Mouse (Mus musculus) ovary, postnatal 14 days (tissue): ENCODE data around the gene Zcchc13.
"Not testable (repeated sequence)": the region's sequence is repeated elsewhere in the genome, so short reads cannot be mapped to it uniquely, and the experiment has no call there.

Experiments
- DNase-seq: peaks from one replicate; pipeline ENCODE4 v3.0.0; 2022; ENCODE audit warnings: low spot score

The Zcchc13 gene

DNA sequence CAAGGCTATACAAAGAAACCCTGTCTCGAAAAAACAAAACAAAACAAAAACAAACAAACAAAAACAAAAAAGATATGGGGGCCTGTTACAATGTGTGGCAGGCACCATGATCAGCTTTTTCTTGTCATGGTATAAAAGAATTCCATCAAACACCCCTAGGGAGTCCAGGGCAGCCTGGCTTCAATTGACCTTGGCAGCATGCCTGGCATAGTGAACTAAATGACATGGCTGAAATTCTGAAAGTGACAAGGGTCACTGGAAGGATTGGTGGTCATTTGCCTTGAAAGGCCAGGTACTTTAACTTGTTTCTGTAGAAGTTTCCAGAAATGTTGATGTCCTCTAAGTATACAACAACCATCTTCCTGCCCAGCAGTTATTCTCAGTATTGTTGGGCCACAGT is 13.9 kb downstream of the Zcchc13 start:
- DNase-seq, result no peak

DNA sequence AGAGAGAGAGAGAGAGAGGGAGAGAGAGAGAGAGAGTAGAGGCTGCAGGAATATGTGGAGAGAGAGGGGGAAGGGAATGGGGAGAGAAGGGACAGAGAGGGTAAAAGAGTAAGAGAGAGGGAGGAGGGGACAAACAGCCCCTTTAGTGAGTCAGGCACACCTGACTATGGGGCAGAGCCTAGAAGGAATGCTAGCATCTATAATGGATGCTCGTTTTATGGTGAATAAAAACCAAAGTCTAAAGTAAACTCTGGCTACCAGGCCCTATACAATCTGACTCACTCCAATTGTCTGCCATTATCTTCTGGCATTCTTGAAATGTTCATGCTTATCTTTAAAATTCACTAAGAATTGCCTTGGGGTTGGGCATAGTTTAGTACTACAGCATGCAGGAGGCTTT is 21.7 kb downstream of the Zcchc13 start:
- no peak for DNase-seq

DNA sequence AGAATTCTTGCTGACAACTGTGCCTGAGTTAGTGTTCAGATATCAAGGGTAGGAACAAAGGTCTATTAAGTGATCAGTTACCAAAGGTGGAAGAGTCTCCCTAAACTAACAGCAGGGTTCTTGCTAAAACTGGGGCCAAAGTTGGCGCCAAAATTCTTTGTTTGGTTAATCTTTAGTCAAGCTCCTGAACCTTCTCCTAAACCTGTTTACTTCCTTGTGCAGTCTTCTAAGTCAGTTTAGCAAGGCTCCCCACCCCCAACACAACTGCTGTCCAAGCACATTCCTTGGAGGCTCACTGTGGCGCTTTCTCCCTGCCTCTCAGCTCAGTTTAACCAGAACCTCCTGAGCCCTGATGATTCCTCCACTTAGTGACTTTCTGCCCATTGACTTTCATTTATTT is 22.6 kb downstream of the Zcchc13 start:
- DNase-seq, result no peak

GRCm38 (mm10) chrX:103658985-103659384 is 28.6 kb downstream of the Zcchc13 start:
- no peak for DNase-seq

GRCm38 (mm10) chrX:103664445-103664844 is 34.1 kb downstream of the Zcchc13 start:
- not testable (repeated sequence) for DNase-seq

DNA sequence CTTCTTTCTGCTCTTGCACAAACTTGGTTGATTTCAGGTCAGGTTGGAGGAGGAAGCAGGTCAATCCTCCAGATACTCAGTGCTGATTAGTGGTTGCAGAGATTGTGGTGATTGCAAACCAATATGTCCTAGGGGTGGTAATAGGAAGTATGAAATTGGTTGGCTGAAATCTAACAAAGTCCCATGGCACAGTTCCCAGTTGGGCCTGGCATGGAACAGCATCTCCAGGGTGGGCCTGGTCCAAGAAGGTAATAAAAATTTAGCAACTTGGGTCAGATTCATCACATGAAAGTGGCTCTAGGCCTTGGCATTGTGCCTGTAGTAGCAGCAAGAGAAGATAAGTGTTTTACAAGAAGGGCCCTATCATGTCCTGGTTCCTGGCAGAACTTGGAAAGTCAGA is 39.9 kb downstream of the Zcchc13 start:
- peak; percentile 1 for DNase-seq

- no peak for DNase-seq
Measured at GRCm38 (mm10) chrX:103673761-103674160, 43.4 kb downstream of the Zcchc13 start.

DNA sequence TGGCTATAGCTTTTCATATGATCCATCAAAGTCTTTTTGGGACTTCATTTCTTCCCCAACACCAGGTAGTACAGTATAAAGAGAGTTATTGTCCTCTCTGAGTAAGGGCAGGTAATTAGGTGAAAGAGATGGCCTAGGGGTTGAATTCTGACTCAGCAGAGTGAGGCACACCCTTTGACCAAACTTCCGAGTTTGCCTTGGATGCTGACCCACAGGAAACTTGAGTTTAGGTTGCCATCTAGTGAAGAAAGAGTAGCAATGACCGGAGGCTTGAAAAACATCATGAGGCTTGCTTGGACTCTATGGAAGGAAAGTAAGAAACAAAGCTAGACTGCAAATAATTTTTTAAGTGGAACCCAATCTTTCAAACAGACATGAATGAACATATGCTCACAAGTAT is 44.3 kb downstream of the Zcchc13 start:
- DNase-seq, result no peak
